Mouse (Mus musculus) adrenal gland, adult 18-20 months (tissue): ENCODE measurements around the gene Unc50. TPM values are rescaled to one million over a fixed set of nuclear protein-coding genes. Genes with fewer than 3 reads are reported as not detected.

Source experiments
- DNase-seq, 2 experiments: peaks; one replicate each; pipeline ENCODE4 v3.0.0; 2021 to 2022; ENCODE audit warnings: low spot score in 2 of 2
- total RNA-seq, 2 experiments: library from RNA; stranded (reverse); gene quantifications; 1 replicate in 1 of 2; 2 replicates in 1 of 2; pipeline ENCODE4 v1.2.3; 2021

The Unc50 gene
- total RNA-seq, 2 experiments from 2014 or later = 61.0 to 72.3 TPM

GRCm38 (mm10) chr1:37484612-37485011 lies 54.7 kb downstream of the Unc50 start:
- no peak for DNase-seq

DNA sequence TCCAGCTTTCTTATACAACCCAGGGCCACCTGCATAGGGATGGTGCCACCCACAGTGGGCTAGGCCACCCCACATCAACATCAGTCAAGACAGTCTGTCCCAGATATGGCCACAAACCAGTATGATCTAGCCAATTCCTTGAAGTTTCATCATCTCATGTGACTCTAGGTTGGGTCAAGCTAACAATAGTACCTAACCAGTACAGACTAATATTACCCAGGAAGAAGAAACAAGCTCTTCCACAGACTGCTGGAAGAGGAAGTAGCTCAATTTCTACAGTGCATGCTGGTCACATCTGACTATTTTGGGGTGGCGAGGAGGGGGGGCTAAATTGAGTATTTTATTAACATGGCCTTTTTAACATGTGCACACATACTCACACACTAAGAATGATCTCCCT lies 56.5 kb downstream of the Unc50 start:
- no peak for DNase-seq

DNA sequence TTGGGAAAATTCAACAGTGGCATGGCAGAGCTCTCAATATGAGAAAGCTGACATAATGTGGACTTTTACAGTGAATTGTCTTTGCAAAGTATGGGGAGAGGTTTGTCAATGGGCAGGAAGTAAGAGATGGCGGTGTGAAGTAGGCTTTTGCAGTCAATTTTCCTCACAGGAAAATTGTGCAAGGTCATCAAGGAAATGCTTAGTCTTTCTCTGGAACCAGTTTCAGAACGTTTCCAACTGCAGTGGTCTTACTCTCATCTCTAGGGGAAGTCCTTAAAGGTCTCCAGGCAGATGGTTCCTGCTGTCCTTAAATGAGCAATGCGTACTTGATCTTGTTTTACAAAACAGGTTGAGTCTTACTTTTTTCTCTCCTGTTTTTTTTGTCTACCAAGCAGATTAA lies 57.1 kb downstream of the Unc50 start:
- DNase-seq = no peak

DNA sequence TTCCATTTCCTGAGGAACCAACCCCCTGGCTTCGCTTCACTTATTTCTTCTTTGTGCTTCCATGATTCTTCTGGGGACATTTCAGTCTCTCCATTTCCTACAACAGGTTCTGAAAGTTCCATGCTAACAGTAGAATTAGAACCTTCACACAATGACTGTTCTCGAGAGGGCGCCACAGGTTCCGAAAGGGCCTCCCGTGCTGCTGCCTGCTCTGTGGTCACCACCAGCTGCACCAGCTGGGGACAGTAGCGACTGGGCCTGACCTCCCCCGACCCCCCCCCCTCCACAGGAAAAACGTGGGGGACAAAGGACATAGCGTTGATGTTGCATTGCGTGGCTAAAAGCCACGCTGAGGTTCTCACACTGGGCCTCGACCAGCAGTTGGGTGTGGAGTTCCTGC lies 58.6 kb downstream of the Unc50 start:
- DNase-seq = no peak

Other genes starting within 250 kb of the Unc50 start
- gene Cnga3, start 215.7 kb upstream of the Unc50 start, total RNA-seq = 1 to 10 TPM; 1.8 to 2.0 TPM
- gene Inpp4a, start 130.3 kb upstream of the Unc50 start, total RNA-seq = 10 to 100 TPM; 21.4 to 24.6 TPM
- gene Coa5, start within 50 bp of the Unc50 start, total RNA-seq = 100 to 1,000 TPM; 121 to 134 TPM
- gene Mgat4a, start 110.9 kb downstream of the Unc50 start, total RNA-seq = 1 to 10 TPM; 5.9 to 6.4 TPM